Mouse (Mus musculus) retina, postnatal 1 day (tissue): ENCODE data around the gene Arl5c.

Experiments used
- DNase-seq: peaks from one replicate; pipeline ENCODE4 v3.0.0-alpha.2; 2012

Gene Arl5c

DNA sequence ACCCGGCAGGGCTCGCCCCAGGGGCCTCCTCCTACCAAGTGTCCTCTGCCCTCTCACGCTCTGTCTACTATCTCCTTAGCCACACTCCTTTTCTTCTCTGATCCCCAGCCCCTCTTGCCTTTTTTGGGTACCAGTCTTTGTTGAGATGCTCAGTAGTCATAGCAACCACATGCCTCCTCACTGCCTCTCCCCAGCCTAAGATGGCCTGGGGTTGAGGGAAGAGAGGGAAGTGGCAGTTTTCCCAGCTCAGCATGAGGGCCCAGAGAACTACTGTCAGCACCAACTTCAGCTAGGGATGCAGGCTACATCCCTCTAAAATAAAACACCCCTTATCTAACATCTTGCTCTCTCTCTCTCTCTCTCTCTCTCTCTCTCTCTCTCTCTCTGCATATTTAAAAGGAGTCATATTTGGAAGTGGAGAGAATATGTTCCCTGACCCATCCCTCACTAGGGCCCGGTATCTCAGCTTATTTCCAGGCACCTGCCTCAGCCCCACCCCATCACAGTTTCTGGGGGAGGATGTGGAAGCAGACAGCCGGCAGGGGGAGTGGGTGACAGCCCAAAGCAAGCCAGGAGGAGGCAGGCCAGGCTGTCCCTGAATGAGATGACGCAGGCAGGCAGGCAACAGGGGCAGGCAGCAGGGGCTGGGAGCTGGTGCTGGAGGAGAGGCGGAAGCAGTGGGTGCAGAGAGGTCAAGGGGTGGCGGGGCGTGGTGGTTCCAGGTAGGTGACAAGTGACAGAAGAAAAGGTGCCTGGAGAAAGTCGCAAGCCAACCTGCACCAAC, 23.1 kb upstream of the Arl5c start:
- DNase-seq = peak; percentile 57

DNA sequence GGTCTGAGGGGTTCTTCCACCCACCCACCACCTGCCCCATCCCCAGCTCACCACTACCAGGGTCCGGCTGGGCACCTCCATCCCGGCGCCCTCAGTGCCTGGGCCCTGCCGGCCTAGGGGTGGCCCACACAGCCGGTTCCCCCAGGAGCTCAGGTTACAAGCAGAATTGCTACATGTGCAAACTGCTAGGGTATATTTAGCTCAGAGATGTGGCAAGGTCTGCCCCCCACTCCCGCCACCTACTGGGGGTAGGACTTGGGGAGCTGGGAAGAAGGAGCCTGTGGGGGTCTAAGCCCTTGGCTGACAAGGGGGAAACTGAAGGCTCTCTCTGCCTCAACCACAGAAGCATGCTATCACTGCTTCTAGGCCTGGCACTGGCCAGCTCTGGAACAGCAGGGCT, 22.2 kb upstream of the Arl5c start:
- no peak for DNase-seq

DNA sequence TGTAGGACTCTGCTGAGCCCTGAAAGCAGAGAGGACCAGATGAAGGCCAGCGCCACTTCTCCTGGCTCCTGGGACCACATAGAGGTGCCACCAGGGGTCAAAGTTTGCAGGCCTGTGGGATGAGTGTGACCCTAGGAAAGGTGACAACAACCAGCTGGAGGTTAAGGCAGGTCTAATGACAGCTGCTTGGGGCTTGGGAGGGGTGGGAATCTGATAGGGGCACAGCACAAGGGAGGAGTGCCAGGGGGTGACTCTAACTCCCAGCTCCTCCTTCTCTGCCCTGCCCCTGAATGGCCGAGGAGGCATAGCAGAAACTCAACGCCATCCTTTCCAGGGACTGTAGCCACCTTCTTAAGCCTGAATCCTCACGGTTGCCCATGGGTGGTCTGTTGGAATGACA, 20.8 kb upstream of the Arl5c start:
- no peak for DNase-seq

GRCm38 (mm10) chr11:98016177-98016576, 20.2 kb upstream of the Arl5c start:
- no peak for DNase-seq

DNA sequence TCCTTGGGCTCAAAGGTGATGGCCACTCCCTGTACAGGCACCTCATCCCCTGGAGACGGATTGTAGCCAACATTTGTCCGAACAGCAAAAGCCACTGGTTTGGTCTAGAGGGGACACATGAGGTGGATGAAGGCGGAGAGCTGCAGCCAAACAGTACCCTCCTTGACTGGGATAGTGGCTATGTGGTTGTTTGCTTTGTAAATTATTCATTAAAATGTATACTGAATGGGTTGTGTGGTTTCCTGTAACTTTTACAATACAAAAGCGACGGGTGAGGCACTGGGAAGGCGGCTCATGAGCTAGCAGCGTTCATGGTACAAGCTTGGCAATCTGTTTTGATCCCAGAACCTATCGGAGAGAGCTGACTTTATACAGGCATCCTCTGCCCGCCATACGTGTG, 16.9 kb upstream of the Arl5c start:
- no peak for DNase-seq

DNA sequence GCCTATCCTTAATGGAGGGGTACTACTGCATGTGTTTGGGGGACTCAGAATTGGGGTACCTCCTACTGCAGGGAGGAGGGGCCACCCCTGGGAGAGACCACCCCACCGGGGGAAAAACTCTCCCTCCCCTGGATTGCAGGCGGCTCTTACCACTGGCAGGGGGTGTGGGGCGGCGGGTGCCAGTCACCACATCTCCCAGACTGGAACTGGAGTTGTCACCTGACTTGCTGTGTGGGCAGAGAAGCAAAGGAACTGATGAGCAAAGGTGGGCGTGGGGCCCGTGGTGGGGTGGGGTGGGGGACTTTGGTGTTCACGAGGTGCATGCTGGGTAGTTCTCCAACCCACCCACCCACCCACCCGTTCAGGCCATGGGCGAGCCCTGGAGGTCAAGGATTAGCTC, 15.7 kb upstream of the Arl5c start:
- no peak for DNase-seq

GRCm38 (mm10) chr11:98008087-98008486, 12.1 kb upstream of the Arl5c start:
- DNase-seq = peak; percentile 73

DNA sequence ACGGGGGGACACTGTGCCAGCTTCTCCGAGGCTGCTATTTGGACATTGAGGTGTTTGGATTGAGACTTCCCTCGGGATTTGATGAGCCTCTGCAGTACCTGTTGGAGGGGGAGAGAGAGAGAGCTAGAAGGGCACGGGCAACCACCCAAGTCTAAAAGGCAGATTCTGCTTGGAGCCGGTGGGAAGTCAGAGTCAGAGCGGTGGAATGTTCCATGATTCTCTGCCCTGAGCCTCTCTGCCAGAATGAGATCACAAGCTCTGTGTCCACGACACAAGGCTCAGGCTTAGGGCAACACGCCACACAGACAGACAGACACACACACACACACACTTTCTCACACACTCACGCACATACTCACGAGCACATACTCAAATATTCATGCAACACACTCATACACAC, 9.7 kb upstream of the Arl5c start:
- DNase-seq = no peak

- no peak for DNase-seq
Measured at GRCm38 (mm10) chr11:98005076-98005475, 9.1 kb upstream of the Arl5c start.

GRCm38 (mm10) chr11:98004161-98004560, 8.2 kb upstream of the Arl5c start:
- no peak for DNase-seq

DNA sequence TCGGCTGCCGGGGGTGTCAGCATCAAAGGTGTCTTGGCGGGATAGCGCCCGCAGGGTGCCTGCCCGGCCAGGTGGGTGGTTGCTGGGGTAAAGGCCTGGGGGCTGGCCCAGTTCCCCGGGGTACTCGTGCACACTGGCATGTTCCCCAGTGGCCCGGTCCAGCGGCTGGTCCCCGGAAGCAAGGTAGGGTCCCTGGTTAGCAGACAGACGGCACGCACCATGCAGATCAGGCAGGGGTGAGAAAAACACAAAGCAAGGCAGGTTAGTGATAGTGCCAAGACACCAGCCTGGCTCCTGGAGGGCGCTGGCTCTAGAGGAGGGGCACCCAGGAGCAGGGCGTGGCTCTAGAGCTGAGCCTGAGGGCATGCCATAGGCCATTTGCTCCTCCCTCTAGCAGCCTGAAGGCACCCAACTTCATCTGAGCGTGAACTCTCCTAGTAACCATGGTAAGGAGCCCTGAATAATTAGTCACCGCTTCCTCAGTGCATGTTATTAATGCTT, 7.2 kb upstream of the Arl5c start:
- peak; percentile 86 for DNase-seq

DNA sequence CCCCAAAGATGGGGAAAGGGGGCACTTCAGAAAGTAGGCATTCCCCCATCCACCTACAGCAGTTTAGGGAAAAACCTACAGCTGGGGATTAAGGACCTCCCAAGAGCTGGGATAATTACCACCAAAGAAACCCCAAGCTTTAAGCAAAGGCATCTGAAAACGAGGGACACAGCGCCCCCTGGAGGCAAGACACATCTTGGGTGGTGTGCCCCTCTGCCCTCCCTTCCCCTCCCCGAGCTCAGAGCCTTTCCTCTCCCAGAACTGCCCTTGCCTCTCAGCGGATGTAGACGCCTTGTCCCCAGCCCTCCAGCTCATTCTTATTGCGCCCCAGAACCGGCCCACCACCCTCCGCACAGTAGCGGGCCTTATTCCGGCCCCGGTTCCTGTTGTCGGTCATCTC, 6.6 kb upstream of the Arl5c start:
- DNase-seq = peak; percentile 91

DNA sequence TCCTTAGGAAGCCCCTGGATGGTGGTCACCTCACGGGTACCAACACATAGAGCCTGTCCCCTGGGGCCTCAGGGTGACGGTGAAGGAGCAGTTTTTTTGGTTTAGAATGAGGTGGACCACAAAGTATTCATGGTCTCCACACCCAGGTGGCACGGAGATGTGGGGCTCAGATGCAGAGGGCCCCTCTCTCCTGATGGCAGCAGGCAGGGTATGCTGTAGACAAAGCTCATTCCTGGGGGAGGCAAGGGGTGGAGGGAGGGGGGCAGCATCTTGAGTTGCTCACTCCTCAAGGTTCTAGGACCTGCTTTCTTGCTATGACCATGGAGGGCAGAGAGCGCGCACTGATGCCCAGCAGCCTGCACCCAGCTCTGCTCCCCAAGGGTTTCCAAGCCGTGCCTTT, 6.0 kb upstream of the Arl5c start:
- DNase-seq = no peak

DNA sequence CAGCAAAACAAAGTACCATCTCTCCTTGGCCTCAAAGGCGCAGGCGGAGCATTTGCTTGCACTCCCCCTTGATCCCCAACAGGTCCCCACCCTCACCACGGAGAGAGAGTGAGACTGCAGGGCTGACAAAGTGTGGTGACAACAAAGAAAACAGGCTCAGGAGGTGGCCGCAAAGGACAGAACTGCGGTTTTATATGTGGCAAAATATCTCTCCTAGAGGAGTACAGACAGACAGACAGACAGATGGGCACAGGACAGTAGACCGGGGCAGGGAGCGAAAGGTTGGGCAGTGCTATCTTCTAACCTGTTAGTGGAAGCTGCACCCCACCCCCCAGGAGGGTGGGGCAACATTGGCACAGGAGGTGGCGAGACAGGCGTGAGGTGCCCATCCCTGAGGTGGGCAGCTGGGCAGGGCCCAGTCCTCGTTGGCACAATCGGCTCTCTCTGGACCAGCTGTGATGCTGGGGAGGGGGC, 5.4 kb upstream of the Arl5c start:
- DNase-seq = no peak

- DNase-seq = no peak
Measured at GRCm38 (mm10) chr11:98000378-98001140, 4.6 kb upstream of the Arl5c start.

DNA sequence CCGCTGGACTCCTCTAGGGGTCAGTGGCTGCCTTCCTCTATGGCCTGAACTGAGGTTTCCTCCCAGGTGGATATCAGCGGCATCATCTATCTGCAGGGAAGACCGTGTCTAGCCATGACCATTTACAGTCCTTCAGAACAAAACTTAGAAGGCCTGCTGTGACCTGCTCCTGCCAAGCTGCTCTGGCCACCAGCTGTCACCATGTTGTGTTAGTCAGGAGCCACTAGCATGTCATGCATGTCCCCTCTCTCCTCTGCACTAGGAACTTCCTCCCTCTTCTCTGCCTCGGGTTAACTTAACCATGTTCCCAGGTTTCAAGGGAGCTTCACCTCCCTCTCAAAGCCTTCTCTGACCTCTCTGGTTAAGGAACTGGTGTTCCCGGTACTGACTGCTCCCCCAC, 3.8 kb upstream of the Arl5c start:
- DNase-seq = no peak

GRCm38 (mm10) chr11:97998898-97999608, 3.1 kb upstream of the Arl5c start:
- no peak for DNase-seq

DNA sequence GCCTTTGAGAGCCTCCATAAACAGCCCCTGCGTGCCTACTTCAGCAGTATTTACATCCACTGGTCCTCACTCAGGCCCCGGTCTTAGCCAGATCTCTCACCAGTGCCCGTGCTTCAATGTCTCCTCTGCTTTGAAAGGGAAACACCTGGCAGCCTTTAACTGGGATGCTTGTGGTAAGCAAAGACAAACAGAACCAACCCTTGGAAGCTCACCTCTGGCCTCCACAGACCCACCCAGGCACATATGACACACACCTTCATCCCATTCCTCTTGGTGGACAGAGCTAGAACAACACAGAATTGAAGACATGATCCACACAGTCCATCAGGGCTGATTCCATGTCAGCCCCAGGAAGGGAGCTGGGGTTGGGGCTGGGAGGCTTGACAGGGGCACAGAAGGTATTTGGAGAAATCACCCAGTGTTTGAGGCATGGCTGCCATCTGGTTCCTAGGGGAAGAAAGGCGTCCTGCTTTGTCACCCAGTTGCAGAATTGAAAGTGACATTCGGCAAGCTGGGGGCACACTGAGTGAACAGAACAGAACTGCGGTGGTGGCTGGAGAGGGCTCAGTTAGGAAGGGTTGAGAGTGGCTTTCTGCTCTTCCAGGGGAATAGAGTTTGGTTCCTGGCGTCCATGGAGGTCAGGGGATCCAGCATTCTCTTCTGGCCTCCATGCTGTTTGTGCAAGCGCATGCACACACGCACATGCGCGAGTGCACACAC, 2.3 kb upstream of the Arl5c start:
- DNase-seq = no peak

DNA sequence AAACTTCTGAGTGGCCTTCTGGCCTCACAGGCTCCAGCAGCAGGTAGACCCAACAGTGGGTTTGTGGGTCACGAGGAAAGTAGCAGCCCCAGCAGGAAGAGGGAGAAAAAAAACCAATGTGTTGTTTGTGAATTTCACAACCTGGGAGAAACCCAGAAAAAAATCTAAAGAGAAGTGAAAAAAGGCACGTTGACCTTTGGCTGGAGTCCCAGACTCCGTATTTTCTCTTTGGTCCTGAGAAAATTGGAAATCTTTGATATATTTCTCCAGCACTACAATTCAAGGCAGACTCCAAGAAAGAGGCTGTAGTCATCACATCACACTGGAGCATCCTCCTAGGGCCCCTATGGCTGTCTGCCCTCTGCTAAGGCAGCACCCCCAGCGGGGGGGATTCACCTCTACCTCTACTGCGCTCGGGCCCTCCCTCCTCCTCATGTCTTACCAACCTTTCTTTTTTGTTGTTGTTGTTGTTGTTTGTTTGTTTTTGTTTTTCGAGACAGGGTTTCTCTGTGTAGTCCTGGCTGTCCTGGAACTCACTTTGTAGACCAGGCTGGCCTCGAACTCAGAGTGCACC, 1.5 kb upstream of the Arl5c start:
- no peak for DNase-seq

DNA sequence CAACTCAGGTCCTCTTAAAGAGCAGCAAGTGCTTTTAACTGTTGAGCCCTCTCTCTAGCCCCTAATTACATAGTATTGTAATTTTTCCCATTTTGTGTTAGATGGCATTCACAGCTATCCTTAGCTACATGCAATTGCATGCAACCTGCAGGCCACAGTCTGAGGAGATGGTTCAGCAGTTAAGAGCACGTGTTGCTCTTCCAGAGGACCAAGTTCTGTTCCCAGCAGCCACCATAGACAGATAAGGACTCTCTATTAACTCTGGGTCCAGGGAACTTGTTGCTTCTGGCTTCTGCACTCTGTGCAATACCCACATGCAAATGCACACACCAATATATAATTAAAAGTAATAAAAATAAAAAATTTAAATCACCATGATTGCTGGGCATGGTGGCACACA, 710 bp upstream of the Arl5c start:
- no peak for DNase-seq

DNA sequence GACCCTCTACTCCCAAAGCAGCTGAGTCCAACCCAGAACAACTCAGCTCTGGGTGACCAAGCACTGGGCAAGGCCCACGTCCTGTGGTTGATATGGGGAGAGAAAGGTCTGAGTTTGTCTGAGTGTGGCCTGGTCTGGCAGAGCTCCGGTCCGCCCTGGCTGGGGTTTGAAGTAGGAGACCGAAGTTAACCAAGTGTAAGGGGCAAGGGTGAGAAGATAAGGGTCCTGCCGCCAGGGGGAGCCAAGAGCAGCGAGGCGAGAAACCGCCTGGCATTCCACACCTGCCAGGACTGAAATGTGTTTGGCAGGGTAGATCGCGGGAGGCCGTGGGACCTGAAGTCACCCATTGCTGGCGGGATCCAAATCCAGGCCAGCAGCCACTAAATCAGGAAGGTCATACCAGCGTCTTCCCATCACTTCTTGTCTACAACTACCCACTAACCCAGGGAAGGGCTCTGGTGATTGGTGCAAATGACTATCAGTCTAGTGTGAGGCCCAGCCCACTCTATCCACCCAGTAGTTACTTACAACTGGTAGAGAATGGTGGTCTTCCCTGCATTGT, 1.4 kb downstream of the Arl5c start:
- peak; percentile 86 for DNase-seq

- peak; percentile 94 for DNase-seq
Measured at GRCm38 (mm10) chr11:97988530-97989096, 7.4 kb downstream of the Arl5c start.
